Mouse (Mus musculus): Measurements from ENCODE around the gene Hes7. TPM values are rescaled to one million over a fixed set of nuclear protein-coding genes. Genes with fewer than 3 reads are reported as not detected.

The Hes7 gene
- total and polyA plus RNA-seq, 3 experiments, result 0.04 TPM; not detected in 2

DNA sequence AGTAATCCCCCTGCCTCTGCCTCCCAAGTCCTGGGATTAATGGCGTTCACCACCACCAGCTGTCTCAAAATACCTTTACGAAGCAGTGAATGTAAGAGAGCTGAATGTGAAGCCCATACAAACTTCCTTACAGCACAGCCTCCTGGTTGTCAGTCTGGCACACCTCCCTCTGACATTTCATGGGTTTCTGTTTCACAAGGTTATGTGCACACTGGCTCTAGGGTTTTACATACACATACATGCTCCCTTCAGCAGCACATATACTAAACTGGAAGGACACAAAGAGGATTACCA, 45.5 kb upstream of the Hes7 start:
- Histone ChIP-seq H3K9me3 (replicated peaks; ENCODE audit: low read length) (no peaks in the 10 kb centered on the region), H3K27me3 (replicated peaks) (peaks cover 2% of the 10 kb centered on the region), H3K4me1 (ENCODE audit: control insufficient read depth in 1 of 2, insufficient read depth in 2 of 2) (peaks cover 22 to 64% of the 10 kb centered on the region in 2 experiments), H3K9ac (ENCODE audit: insufficient read depth, low read depth) (no peak overlapping the region), H3K36me3 (replicated peaks in 1 of 2; ENCODE audit: control insufficient read depth in 1 of 2, insufficient read depth in 1 of 2, low read length in 1 of 2) (no peaks in the 10 kb centered on the region), H3K4me3 (replicated peaks in 1 of 3; ENCODE audit: low read depth in 2 of 3, low read length in 2 of 3, poor library complexity in 1 of 3) (no peak overlapping the region), H3K27ac (ENCODE audit: insufficient read depth, low read depth) (peak overlapping the region; percentile 47), H3K4me2 (ENCODE audit: insufficient read depth, low read depth, poor library complexity, severe bottlenecking) (peak overlapping the region; percentile 3; the same call in 1 of the 2 replicates), H3K79me2 (replicated peaks; ENCODE audit: control insufficient read depth, extremely low read depth, insufficient read depth, poor library complexity, severe bottlenecking) (no peaks in the 10 kb centered on the region)
- no peak for DNase-seq (ENCODE audit: extremely low read depth)
- dilution Hi-C loops (cut with MboI; ENCODE audit: extremely low pct_ligation_motif_present, extremely low pct_unique_long_range_greater_than_20kb, low sequenced_read_pairs) (no loop called here), in situ Hi-C loops (cut with MboI; ENCODE audit: low pct_ligation_motif_present, low pct_unique_long_range_greater_than_20kb, low sequenced_read_pairs) (loop anchor here (25.0 kb wide), 1 partner anchor 938 kb away; the partner anchor contains the start of genes Acadvl, Dlg4 and Dvl2)
- TF ChIP-seq TBP (conservative IDR thresholded peaks at IDR 0.05; ENCODE audit: low read depth, low read length), result 0 out of 2 replicates have a peak, but pooled peaks have one; percentile 62
- TF ChIP-seq CTCF (conservative IDR thresholded peaks at IDR 0.05 in 1 of 2, IDR thresholded peaks at IDR 0.05 in 1 of 2; ENCODE audit: low read depth in 2 of 2, low read length in 2 of 2), result no peak
- TF ChIP-seq EP300 (IDR thresholded peaks at IDR 0.05; ENCODE audit: low read length), result no peak
- TF ChIP-seq JUND (conservative IDR thresholded peaks at IDR 0.05; ENCODE audit: low read depth, low read length), result no peak
- no peak for TF ChIP-seq HCFC1 (IDR thresholded peaks at IDR 0.05; ENCODE audit: low read depth, low read length)
- no peak for TF ChIP-seq MEF2A (IDR thresholded peaks at IDR 0.05; ENCODE audit: borderline replicate concordance, low read depth, low read length)
- TF ChIP-seq POLR2A (IDR thresholded peaks at IDR 0.05; ENCODE audit: low read depth, low read length), result no peak
- no peak for TF ChIP-seq E2F4 (IDR thresholded peaks at IDR 0.05; ENCODE audit: insufficient replicate concordance, low read depth, low read length)
- TF ChIP-seq MYC (IDR thresholded peaks at IDR 0.05; ENCODE audit: low read depth, low read length), result no peak

- dilution Hi-C loops (cut with MboI; ENCODE audit: extremely low pct_ligation_motif_present, extremely low pct_unique_long_range_greater_than_20kb, low sequenced_read_pairs), result no loop called here
- DNase-seq (ENCODE audit: extremely low read depth), result peak; percentile 91
- peaks cover 24 to 71% of the 10 kb centered on the region in 2 experiments for H3K4me1 ChIP-seq (ENCODE audit: control insufficient read depth in 1 of 2, insufficient read depth in 2 of 2)
Observed at GRCm38 (mm10) chr11:69075764-69076479, 44.3 kb upstream of the Hes7 start.

More at GRCm38 (mm10) chr11:69075764-69076479, 44.3 kb upstream of the Hes7 start:
- Histone ChIP-seq H3K27me3 (replicated peaks) (peaks cover 2% of the 10 kb centered on the region), H3K36me3 (replicated peaks in 1 of 2; ENCODE audit: control insufficient read depth in 1 of 2, insufficient read depth in 1 of 2, low read length in 1 of 2) (no peaks in the 10 kb centered on the region), H3K9ac (ENCODE audit: insufficient read depth, low read depth) (no peak overlapping the region), H3K79me2 (replicated peaks; ENCODE audit: control insufficient read depth, extremely low read depth, insufficient read depth, poor library complexity, severe bottlenecking) (no peaks in the 10 kb centered on the region), H3K4me3 (replicated peaks in 1 of 3; ENCODE audit: low read depth in 2 of 3, low read length in 2 of 3, poor library complexity in 1 of 3) (no peak overlapping the region), H3K27ac (ENCODE audit: insufficient read depth, low read depth) (no peak overlapping the region), H3K4me2 (ENCODE audit: insufficient read depth, low read depth, poor library complexity, severe bottlenecking) (no peak overlapping the region), H3K9me3 (replicated peaks; ENCODE audit: low read length) (no peaks in the 10 kb centered on the region)
- in situ Hi-C loops (cut with MboI; ENCODE audit: low pct_ligation_motif_present, low pct_unique_long_range_greater_than_20kb, low sequenced_read_pairs), result loop anchor here (25.0 kb wide), 1 partner anchor 936 kb away; the partner anchor contains the start of genes Acadvl, Dlg4 and Dvl2
- TF ChIP-seq E2F4 (IDR thresholded peaks at IDR 0.05; ENCODE audit: insufficient replicate concordance, low read depth, low read length) (0 out of 2 replicates have a peak, but pooled peaks have one; percentile 50), ZC3H11A (IDR thresholded peaks at IDR 0.05; ENCODE audit: low read depth, low read length) (no peak), MXI1 (IDR thresholded peaks at IDR 0.05; ENCODE audit: low read depth, low read length) (no peak), ZNF384 (IDR thresholded peaks at IDR 0.05; ENCODE audit: low read depth, low read length) (peak; percentile 46; the same call in 1 of the 2 replicates), TBP (conservative IDR thresholded peaks at IDR 0.05; ENCODE audit: low read depth, low read length) (peak; percentile 98), MAFK (IDR thresholded peaks at IDR 0.05; ENCODE audit: insufficient replicate concordance, low read length) (peak; percentile 88), ELF1 (IDR thresholded peaks at IDR 0.05; ENCODE audit: low read depth, low read length) (peak; percentile 80; the same call in 1 of the 2 replicates), KAT2A (IDR thresholded peaks at IDR 0.05; ENCODE audit: insufficient replicate concordance, low read length) (peak; percentile 71; the same call in 1 of the 2 replicates), MEF2A (IDR thresholded peaks at IDR 0.05; ENCODE audit: borderline replicate concordance, low read depth, low read length) (no peak)
